Mouse (Mus musculus): ENCODE results near the gene Klrb1f. TPM values are rescaled to one million over a fixed set of nuclear protein-coding genes. Genes with fewer than 3 reads are reported as not detected.

The Klrb1f gene
- polyA plus RNA-seq (2012; ENCODE audit: low replicate concordance) = 1.5 and 2.4 TPM in 2 replicates

DNA sequence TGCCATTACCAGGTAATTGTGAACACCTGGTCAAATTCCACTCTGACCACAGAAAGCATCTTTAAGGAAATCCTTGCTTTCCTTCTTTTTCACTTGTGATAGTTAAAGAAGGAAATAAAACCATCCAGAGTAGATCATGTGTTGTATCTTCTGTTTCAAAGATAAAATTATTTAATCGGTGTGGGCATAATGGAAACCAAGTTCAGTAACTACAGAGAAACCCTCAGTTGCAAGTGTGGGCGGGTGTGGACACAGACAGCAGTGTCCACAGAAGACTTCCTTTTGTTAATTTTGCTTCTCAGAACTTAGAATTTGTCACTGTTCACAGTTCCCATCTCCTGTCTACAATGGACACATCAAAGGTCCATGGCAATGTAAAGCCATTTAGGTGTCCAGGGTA, at the start of gene Klrb1f:
TSS of gene Klrb1f (plus strand) at position 301 of the 400 bp plus-strand sequence.

DNA sequence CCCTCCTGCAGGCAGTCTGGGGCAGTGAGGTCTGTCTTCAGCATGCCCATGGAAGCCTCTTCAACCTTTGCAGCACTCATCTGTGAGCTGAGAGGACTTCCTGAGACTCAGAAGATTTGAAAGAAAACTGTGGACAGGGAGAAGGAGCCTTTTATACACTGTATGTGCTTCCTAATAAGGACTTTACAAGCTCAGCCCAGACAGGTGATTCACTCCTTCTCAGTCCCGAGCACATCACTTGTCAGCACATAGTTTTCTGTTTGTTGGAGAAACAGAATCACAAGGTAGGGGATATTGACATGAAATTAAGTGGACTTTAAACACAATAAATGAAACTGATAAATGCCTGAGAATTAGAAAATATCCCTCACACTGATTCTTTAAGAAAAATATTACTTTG, 55.1 kb downstream of the Klrb1f start, which contains the start of gene Clec2e:
TSS of gene Clec2e (minus strand) at position 120 of the 400 bp plus-strand sequence.

Other genes with a start within 250 kb of the Klrb1f start
- gene Gm44511, start 219.6 kb upstream of the Klrb1f start, polyA plus RNA-seq (2012; ENCODE audit: low replicate concordance) = not detected in 2 replicates
- not detected in 2 replicates for gene Klrb1b, start 219.6 kb upstream of the Klrb1f start, polyA plus RNA-seq (2012; ENCODE audit: low replicate concordance)
- gene Clec2i, start 158.3 kb upstream of the Klrb1f start, polyA plus RNA-seq (2012; ENCODE audit: low replicate concordance) = 4.2 and 7.8 TPM in 2 replicates
- gene BC035044, start 154.8 kb upstream of the Klrb1f start, polyA plus RNA-seq (2012; ENCODE audit: low replicate concordance) = 1.7 and 2.7 TPM in 2 replicates
- gene Clec2g, start 111.5 kb upstream of the Klrb1f start, polyA plus RNA-seq (2012; ENCODE audit: low replicate concordance) = 0.08 TPM in 1 of 2 replicates, not detected in the other
- gene Clec2e, start 55.0 kb downstream of the Klrb1f start, polyA plus RNA-seq (2012; ENCODE audit: low replicate concordance) = not detected in 2 replicates
- 28.1 and 28.2 TPM in 2 replicates for gene Clec2d, start 134.7 kb downstream of the Klrb1f start, polyA plus RNA-seq (2012; ENCODE audit: low replicate concordance)
- 0.56 and 2.8 TPM in 2 replicates for gene Cd69, start 229.5 kb downstream of the Klrb1f start, polyA plus RNA-seq (2012; ENCODE audit: low replicate concordance)